Comparison of ENCODE assay signal across 14 mouse cellular contexts in genomic region chr9:35289992-35290391, GRCm38 (mm10). TPM values are rescaled to one million over a fixed set of nuclear protein-coding genes. Genes with fewer than 3 reads are reported as not detected.
DNase-seq lines count a peak whose midpoint lies in the region; ATAC-seq and TF ChIP-seq lines count a peak whose summit lies in the region.
"Had no signal": no experiment of that assay in that cellular context is flagged by ENCODE, and none has a peak within 500 bp of the region (broad histone marks: within the 10 kb centered on the region; RNA-seq: fewer than 3 reads in every experiment).

No protein-coding gene starts in this region.

- no peak overlapping the region for H3K4me3 ChIP-seq in kidney, embryonic 14.5 days (ENCODE audit: low read length)
- no peak overlapping the region for H3K4me3 ChIP-seq in hindbrain, embryonic 13.5 days
- no peak overlapping the region for H3K4me3 ChIP-seq in small intestine, adult 2 months (ENCODE audit: low read depth, low read length)
- H3K4me3 ChIP-seq: embryonic facial prominence, embryonic 15.5 days; heart, embryonic 12.5 days; left cerebral cortex, adult 2 months had no signal

- TF ChIP-seq CTCF in small intestine, adult 2 months (IDR thresholded peaks at IDR 0.05; ENCODE audit: extremely low read depth, insufficient read length, insufficient replicate concordance, low read depth, low read length) = no peak

- no peaks in the 10 kb centered on the region for H3K36me3 ChIP-seq in kidney, embryonic 14.5 days (ENCODE audit: control insufficient read depth, insufficient read depth, low read length)
- H3K36me3 ChIP-seq in hindbrain, embryonic 13.5 days = no peaks in the 10 kb centered on the region
- H3K36me3 ChIP-seq in small intestine, adult 2 months (ENCODE audit: control insufficient read depth, insufficient read depth, low read length) = no peaks in the 10 kb centered on the region
- H3K36me3 ChIP-seq: embryonic facial prominence, embryonic 15.5 days; heart, embryonic 12.5 days had no signal

- no peak for TF ChIP-seq POLR2A in small intestine, adult 2 months (IDR thresholded peaks at IDR 0.05; ENCODE audit: low read depth, low read length)

- no peaks in the 10 kb centered on the region for H3K4me1 ChIP-seq in kidney, embryonic 14.5 days (ENCODE audit: control insufficient read depth, insufficient read depth, low read length)
- no peaks in the 10 kb centered on the region for H3K4me1 ChIP-seq in hindbrain, embryonic 13.5 days (replicated peaks)
- peaks cover 17% of the 10 kb centered on the region for H3K4me1 ChIP-seq in small intestine, adult 2 months (ENCODE audit: control insufficient read depth, insufficient read depth, insufficient read length, low read length)

- no peaks in the 10 kb centered on the region for H3K27me3 ChIP-seq in kidney, embryonic 14.5 days (ENCODE audit: control insufficient read depth, insufficient read depth, low read length)
- peaks cover 89% of the 10 kb centered on the region for H3K27me3 ChIP-seq in hindbrain, embryonic 13.5 days
- no peaks in the 10 kb centered on the region for H3K27me3 ChIP-seq in small intestine, adult 2 months (ENCODE audit: control insufficient read depth, insufficient read depth, low read length)
- H3K27me3 ChIP-seq: embryonic facial prominence, embryonic 15.5 days had no signal

- 24% methylated on average over 7 of the region's 7 CpGs for WGBS in kidney, embryonic 14.5 days
- 14% methylated on average over 7 of the region's 7 CpGs for WGBS in hindbrain, embryonic 13.5 days
- 26% methylated on average over 7 of the region's 7 CpGs for WGBS in small intestine, adult 2 months

- H3K27ac ChIP-seq in kidney, embryonic 14.5 days (ENCODE audit: low read depth, low read length) = no peak overlapping the region
- no peak overlapping the region for H3K27ac ChIP-seq in hindbrain, embryonic 13.5 days
- H3K27ac ChIP-seq in small intestine, adult 2 months (ENCODE audit: insufficient read depth, low read depth, low read length) = peak overlapping the region; percentile 97
- H3K27ac ChIP-seq: embryonic facial prominence, embryonic 15.5 days; left cerebral cortex, adult 2 months had no signal

- no peak overlapping the region for H3K4me2 ChIP-seq in kidney, embryonic 14.5 days (replicated peaks; ENCODE audit: low read depth, low read length)
- no peak overlapping the region for H3K4me2 ChIP-seq in hindbrain, embryonic 13.5 days
- H3K4me2 ChIP-seq: embryonic facial prominence, embryonic 15.5 days; heart, embryonic 12.5 days had no signal

- no peak overlapping the region for H3K9ac ChIP-seq in kidney, embryonic 14.5 days (ENCODE audit: low read depth, low read length)
- no peak overlapping the region for H3K9ac ChIP-seq in hindbrain, embryonic 13.5 days
- H3K9ac ChIP-seq: embryonic facial prominence, embryonic 15.5 days; heart, embryonic 12.5 days had no signal

- DNase-seq in kidney, adult 11 months = no peak
- peak; percentile 67 for DNase-seq in embryo, embryonic 11 days
- no peak for DNase-seq in T-cell, adult 2 months (ENCODE audit: low spot score)
- DNase-seq in gastrocnemius, adult 18-20 months (ENCODE audit: low spot score) = no peak
- DNase-seq: cerebellum, postnatal 14 days; midbrain, embryonic 14.5 days; thymus, postnatal 14 days had no signal

- H3K9me3 ChIP-seq in kidney, embryonic 14.5 days (ENCODE audit: control insufficient read depth, low read length) = no peaks in the 10 kb centered on the region
- no peaks in the 10 kb centered on the region for H3K9me3 ChIP-seq in hindbrain, embryonic 13.5 days
- H3K9me3 ChIP-seq: embryonic facial prominence, embryonic 15.5 days; heart, embryonic 12.5 days had no signal

- ATAC-seq in kidney, embryonic 14.5 days (ENCODE audit: low FRiP score, low TSS enrichment) = peak; percentile 68
- 0 out of 2 replicates have a peak, but pooled peaks have one; percentile 39 for ATAC-seq in hindbrain, embryonic 13.5 days (ENCODE audit: low FRiP score)
- ATAC-seq: CD4-positive, CD25-positive, alpha-beta regulatory T cell, adult 4 months had no signal

RNA-seq across cellular contexts. Expression of gene Rpusd4, which starts 22.3 kb away (rescaled TPM):
- 31.4 and 33.7 TPM in 2 replicates for polyA plus RNA-seq in kidney, embryonic 14.5 days (2014; fragmentation: Nextera tagmentation; extraction: Ambion mirVana)
- 18.7 and 19.9 TPM in 2 replicates for polyA plus RNA-seq in hindbrain, embryonic 13.5 days (2015; fragmentation: Nextera tagmentation; extraction: Ambion mirVana)
- polyA plus RNA-seq in small intestine, adult 2 months (2012; rRNA removed) = 2.9 and 3.8 TPM in 2 replicates
- total RNA-seq in gastrocnemius, adult 18-20 months (2021) = 1 to 10 TPM; 7.0 TPM

RNA-seq across cellular contexts. Expression of gene Fam118b, which starts 22.4 kb away (rescaled TPM):
- polyA plus RNA-seq in kidney, embryonic 14.5 days (2014; fragmentation: Nextera tagmentation; extraction: Ambion mirVana) = 38.5 and 38.8 TPM in 2 replicates
- polyA plus RNA-seq in hindbrain, embryonic 13.5 days (2015; fragmentation: Nextera tagmentation; extraction: Ambion mirVana) = 67.4 and 75.3 TPM in 2 replicates
- polyA plus RNA-seq in small intestine, adult 2 months (2012; rRNA removed) = 10.8 and 17.2 TPM in 2 replicates
- total RNA-seq in gastrocnemius, adult 18-20 months (2021) = 10 to 100 TPM; 22.6 to 28.3 TPM
